Mouse (Mus musculus) neural tube, embryonic 15.5 days (tissue): ENCODE data around the gene Hs2st1. TPM values are rescaled to one million over a fixed set of nuclear protein-coding genes. Genes with fewer than 3 reads are reported as not detected.

ENCODE experiments used
- ATAC-seq: fragments of 200-750 bp; cut with Nextera tagmentation; 2 replicates; pipeline ENCODE4 v1.8.0; 2017; ENCODE audit warnings: mild to moderate bottlenecking, moderate TSS enrichment, moderate library complexity; ENCODE audit not compliant: low FRiP score
- H3K27ac ChIP-seq: fragments of 300-500 bp; sonication (generic); replicated peaks from 2 replicates; pipeline ENCODE4 v1.5.1; 2015; ENCODE audit warnings: mild to moderate bottlenecking, inconsistent platforms
- H3K27me3 ChIP-seq: fragments of 300-500 bp; sonication (generic); replicated peaks from 2 replicates; pipeline ENCODE4 v1.6.1; 2015; ENCODE audit warnings: inconsistent platforms
- H3K36me3 ChIP-seq: fragments of 300-500 bp; sonication (generic); 2 replicates; pipeline ENCODE4 v1.6.1; 2015; ENCODE audit warnings: inconsistent platforms
- H3K4me1 ChIP-seq: fragments of 300-500 bp; sonication (generic); 2 replicates; pipeline ENCODE4 v1.6.1; 2015; ENCODE audit warnings: inconsistent platforms
- H3K4me2 ChIP-seq: fragments of 300-500 bp; sonication (generic); 2 replicates; pipeline ENCODE4 v1.6.1; 2015; ENCODE audit warnings: inconsistent platforms, mild to moderate bottlenecking, moderate library complexity
- H3K4me3 ChIP-seq: fragments of 300-500 bp; sonication (generic); replicated peaks from 2 replicates; pipeline ENCODE4 v1.5.1; 2015; ENCODE audit warnings: mild to moderate bottlenecking, inconsistent platforms
- H3K9ac ChIP-seq: fragments of 300-500 bp; sonication (generic); replicated peaks from 2 replicates; pipeline ENCODE4 v1.6.1; 2015; ENCODE audit warnings: mild to moderate bottlenecking, inconsistent platforms
- H3K9me3 ChIP-seq: fragments of 300-500 bp; sonication (generic); replicated peaks from 2 replicates; pipeline ENCODE4 v1.6.1; 2016; ENCODE audit warnings: inconsistent platforms
- WGBS: fragments of 180-500 bp; shearing (Covaris S2); methylation state at CpG from one replicate; pipeline ENCODE4 v1.1.7; 2015; ENCODE audit warnings: mixed read lengths; 5-methylcytosine and 5-hydroxymethylcytosine counted together
- polyA plus RNA-seq: library from polyadenylated mRNA; unstranded; fragments of >200 nt; fragmentation: Nextera tagmentation; extraction: Ambion mirVana; gene quantifications from 2 replicates; pipeline ENCODE4 v1.2.1, GENCODE M21; 2015

Gene Hs2st1
- polyA plus RNA-seq, 1 experiment from 2014 or later, result 13.6 TPM

DNA sequence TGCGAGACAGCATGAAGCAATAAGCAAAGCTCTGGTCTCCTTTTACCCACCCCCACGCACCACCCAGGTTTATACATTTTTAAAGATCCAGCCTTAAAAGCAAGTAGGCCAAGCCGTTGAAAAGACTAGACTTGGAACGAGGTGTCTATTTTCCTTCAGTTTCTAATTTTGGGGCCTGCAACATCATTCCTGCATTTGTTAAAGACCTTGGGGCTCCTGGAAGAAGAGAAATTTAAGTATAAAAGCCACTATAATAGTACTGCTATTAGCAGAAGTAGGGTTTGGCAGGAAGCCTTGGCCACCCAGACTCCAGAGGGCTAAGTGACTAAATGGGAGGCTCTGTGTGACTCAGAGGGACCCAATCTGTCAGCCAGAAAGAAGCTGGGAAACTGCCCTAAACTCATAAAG, 144.9 kb downstream of the Hs2st1 start:
- Histone ChIP-seq H3K27ac (no peak overlapping the region), H3K9me3 (no peaks in the 10 kb centered on the region), H3K36me3 (0 out of 2 replicates have a peak, but pooled peaks cover 2% of the 10 kb centered on the region), H3K27me3 (no peaks in the 10 kb centered on the region), H3K9ac (no peak overlapping the region), H3K4me3 (no peak overlapping the region), H3K4me2 (no peak overlapping the region), H3K4me1 (peaks cover 17% of the 10 kb centered on the region)
- ATAC-seq, result 0 out of 2 replicates have a peak, but pooled peaks have one; percentile 15
- 81% methylated on average over 4 of the region's 4 CpGs for WGBS

DNA sequence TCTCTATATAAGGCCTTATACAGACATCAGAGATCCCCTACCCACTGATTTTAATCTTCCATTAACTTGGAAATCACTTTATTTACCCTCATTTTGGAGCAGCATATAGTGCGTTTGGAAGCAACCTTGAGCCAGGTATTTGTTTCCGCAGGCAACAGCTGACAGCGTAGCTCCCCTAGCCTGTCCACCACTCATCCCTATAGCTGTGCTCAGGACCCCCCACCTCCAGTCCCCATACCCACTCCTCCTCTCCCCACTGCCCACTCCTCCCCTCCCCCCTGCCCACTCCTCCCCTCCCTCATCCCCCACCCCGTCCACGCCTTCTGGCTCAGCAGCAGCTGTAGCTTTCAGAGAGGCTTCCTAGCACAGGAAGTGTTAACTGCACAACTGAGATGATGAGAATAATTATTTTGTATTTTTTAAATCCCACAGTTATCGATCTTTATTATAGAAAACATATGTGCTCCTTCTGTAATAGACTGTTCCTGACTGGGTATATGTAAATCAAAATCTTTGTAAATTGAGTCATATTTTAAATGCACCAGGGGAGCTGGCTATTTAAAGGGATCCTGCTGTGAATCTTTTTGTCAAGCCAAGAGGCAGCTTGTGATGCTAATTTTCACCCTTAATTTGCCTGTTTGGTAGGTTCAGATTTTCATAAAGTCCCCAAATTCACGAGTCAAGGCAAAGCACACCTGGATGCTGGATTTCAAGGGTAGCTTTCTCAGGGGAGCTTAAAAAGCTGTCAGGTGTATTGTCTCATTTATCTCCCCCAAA, 148.4 kb downstream of the Hs2st1 start:
- Histone ChIP-seq H3K4me1 (peaks cover 17% of the 10 kb centered on the region), H3K27ac (no peak overlapping the region), H3K36me3 (no peaks in the 10 kb centered on the region), H3K9ac (no peak overlapping the region), H3K4me3 (no peak overlapping the region), H3K9me3 (no peaks in the 10 kb centered on the region), H3K4me2 (no peak overlapping the region), H3K27me3 (no peaks in the 10 kb centered on the region)
- ATAC-seq, result 0 out of 2 replicates have a peak, but pooled peaks have one; percentile 26
- 38% methylated on average over 7 of the region's 7 CpGs for WGBS

DNA sequence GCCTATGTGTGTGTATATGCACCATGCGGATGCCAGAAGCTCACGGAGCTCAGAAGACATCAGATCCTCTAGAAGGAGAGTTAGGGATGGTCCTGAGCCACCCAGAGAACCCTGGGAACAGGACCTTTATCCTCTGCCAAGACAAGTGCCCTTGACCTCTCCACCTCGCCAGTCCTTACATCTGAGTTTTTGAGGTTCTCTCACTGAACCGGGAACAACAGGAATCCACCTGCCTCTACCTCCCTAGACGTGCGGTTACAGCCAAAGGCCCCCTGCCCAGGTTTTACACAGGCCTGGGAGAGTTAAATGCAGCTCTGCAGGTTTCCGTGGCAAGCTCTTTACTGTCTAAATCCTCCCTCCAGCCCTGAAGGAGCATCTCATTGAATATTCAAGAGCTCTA, 156.2 kb downstream of the Hs2st1 start:
- Histone ChIP-seq H3K4me3 (no peak overlapping the region), H3K4me2 (no peak overlapping the region), H3K27me3 (no peaks in the 10 kb centered on the region), H3K9me3 (no peaks in the 10 kb centered on the region), H3K36me3 (no peaks in the 10 kb centered on the region), H3K27ac (no peak overlapping the region), H3K9ac (no peak overlapping the region), H3K4me1 (peaks cover 10% of the 10 kb centered on the region)
- no peak for ATAC-seq
- WGBS, result 57% methylated on average over 7 of the region's 7 CpGs

DNA sequence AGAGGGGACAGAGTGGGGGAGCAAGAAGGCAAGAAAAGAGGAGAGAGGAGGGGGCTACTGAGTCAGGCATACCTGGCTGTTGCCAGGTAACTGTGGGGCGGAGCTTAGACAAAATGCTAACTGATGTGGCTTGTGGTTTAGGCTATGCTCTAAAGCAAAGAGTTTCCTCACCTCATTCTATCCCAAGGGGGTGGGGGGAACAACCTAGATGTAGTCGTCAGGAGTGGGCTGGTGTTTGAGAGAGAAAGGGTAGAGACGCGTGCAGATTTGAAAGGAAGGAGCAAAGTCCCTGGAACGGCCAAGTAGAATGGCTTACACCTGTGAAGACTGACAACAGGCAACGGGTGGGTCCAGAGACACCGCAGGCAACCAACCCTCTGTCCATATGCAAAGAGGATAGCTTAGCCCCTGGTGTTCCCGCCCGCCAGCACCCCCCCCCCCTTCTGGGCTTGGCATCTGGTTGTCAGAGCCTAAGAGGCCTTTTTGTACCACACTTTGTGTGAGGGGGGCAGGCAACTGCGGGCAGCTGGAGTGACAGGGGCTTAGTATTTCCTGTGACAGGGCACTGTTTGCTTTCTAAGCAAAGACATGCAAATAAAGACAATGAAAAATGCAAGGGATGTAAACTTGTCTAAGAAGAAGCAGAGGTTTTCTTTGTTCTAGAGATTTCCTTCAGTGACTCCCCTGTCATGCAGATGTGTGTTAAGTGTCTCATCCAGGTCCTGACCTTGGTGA, 157.3 kb downstream of the Hs2st1 start:
- ATAC-seq, result peak; percentile 46
- 6% methylated on average over 10 of the region's 10 CpGs for WGBS
- H3K9ac ChIP-seq, result no peak overlapping the region
- no peak overlapping the region for H3K27ac ChIP-seq
- peaks cover 10% of the 10 kb centered on the region for H3K4me1 ChIP-seq
- H3K4me2 ChIP-seq, result peak overlapping the region; percentile 36
- no peak overlapping the region for H3K4me3 ChIP-seq
- H3K27me3 ChIP-seq, result no peaks in the 10 kb centered on the region
- H3K36me3 ChIP-seq, result no peaks in the 10 kb centered on the region
- no peaks in the 10 kb centered on the region for H3K9me3 ChIP-seq

DNA sequence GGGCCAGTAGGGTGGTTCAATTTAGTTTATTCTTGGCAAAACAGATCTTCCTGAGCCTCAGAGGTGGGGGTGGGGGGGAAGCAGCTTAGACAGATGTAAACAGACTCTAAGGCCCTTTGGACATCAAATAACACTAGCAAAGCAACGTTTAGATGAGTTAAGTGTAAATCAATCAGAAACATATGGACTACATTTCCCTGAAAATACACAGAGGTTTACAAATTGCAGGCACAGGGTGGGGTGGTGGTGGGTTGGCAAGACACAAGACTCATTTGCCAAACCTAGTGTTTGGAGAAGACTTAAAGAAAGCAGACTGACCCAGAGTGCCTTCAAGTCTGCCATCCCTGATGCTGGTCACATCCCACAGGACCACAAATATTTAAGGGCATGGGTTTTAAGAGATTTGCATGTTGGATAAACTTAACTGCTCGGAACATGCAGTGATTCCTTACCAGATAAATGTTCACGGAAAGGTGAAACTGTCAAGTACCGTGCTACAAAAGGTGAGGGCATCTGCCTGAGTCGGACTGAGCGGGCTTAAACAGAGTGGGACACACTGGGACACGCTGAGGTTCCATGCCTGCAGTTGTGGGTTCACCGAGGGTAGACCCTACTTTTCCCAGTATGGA, 158.2 kb downstream of the Hs2st1 start:
- H3K27ac ChIP-seq, result no peak overlapping the region
- no peak for ATAC-seq
- H3K4me3 ChIP-seq, result no peak overlapping the region
- 27% methylated on average over 8 of the region's 8 CpGs for WGBS
- H3K9ac ChIP-seq, result no peak overlapping the region
- H3K36me3 ChIP-seq, result no peaks in the 10 kb centered on the region
- H3K27me3 ChIP-seq, result no peaks in the 10 kb centered on the region
- H3K9me3 ChIP-seq, result no peaks in the 10 kb centered on the region
- H3K4me2 ChIP-seq, result no peak overlapping the region
- peaks cover 10% of the 10 kb centered on the region for H3K4me1 ChIP-seq

DNA sequence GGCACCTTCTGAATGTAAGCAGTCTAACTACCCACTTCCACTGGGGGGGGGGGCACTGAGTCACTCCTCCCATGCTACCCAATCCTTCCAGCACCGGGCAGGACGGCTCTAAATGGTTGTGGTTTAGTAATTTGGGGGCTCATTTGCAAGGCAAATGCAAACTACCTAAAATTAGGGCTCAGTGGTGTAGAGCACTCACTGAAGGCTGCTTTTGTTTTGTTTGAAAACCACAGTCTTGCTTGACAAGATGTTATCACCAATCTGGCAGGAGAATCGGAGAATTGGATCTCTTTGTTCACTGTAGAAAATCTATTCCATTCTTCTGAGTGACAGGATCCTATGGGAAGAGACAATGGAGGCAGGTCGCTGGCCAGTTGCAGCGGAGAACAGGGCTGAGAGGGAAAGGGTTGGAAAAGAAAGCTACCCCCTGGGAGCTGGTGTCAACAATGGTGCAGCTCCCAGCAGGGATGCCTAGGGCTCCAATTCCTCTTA, 158.9 kb downstream of the Hs2st1 start:
- H3K9me3 ChIP-seq, result no peaks in the 10 kb centered on the region
- H3K36me3 ChIP-seq, result no peaks in the 10 kb centered on the region
- no peak overlapping the region for H3K9ac ChIP-seq
- no peak for ATAC-seq
- no peak overlapping the region for H3K27ac ChIP-seq
- H3K4me2 ChIP-seq, result no peak overlapping the region
- no peaks in the 10 kb centered on the region for H3K27me3 ChIP-seq
- peaks cover 10% of the 10 kb centered on the region for H3K4me1 ChIP-seq
- no peak overlapping the region for H3K4me3 ChIP-seq
- WGBS, result 14% methylated on average over 5 of the region's 5 CpGs

DNA sequence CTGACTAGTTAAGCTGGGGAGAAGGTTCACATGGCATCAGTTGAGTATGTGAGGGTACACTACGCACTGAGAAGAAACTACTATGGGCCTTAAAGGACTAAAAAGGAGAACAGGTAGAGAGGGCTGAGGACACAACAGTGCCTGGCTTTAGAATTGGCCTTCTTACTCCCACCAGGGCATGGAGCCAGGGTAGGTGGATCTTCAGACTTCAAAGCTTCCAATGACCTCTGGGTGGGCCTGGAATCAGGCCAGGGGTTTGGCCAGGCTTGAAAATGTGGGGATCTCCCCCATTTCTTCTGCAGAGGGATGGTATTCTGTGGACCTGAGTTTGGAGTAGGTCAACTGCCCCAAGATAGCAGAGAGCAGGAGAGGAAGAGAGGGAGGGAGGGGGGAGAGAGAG, 161.0 kb downstream of the Hs2st1 start:
- H3K9me3 ChIP-seq, result no peaks in the 10 kb centered on the region
- H3K36me3 ChIP-seq, result no peaks in the 10 kb centered on the region
- H3K4me3 ChIP-seq, result no peak overlapping the region
- H3K27ac ChIP-seq, result no peak overlapping the region
- WGBS, result 100% methylated on average over 1 of the region's 1 CpGs
- H3K4me2 ChIP-seq, result no peak overlapping the region
- H3K4me1 ChIP-seq, result peaks cover 13% of the 10 kb centered on the region
- no peak overlapping the region for H3K9ac ChIP-seq
- H3K27me3 ChIP-seq, result no peaks in the 10 kb centered on the region
- no peak for ATAC-seq

DNA sequence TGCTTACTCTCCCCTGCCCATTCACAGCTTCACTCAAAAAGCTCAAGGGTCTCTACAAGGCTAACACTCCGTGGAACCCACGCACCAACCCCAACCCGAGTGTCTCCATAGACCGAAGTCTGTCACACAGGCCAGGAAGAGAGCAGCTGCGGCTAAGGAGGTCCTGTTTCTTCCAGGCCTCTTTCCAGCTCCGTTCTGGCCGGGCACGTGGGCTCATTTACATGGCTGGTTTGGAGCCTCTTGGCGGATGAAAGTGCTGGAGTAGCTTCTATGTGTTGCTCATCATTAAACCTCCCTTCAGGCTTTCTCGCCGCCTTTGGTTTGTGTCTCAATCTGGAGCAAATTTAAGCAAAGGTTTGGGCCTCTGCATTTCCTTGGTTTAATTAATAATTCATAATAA, 164.7 kb downstream of the Hs2st1 start:
- no peak for ATAC-seq
- WGBS, result 72% methylated on average over 11 of the region's 11 CpGs
- Histone ChIP-seq H3K27me3 (no peaks in the 10 kb centered on the region), H3K9ac (no peak overlapping the region), H3K27ac (no peak overlapping the region), H3K4me2 (no peak overlapping the region), H3K36me3 (no peaks in the 10 kb centered on the region), H3K9me3 (no peaks in the 10 kb centered on the region), H3K4me3 (no peak overlapping the region), H3K4me1 (0 out of 2 replicates have a peak, but pooled peaks cover 3% of the 10 kb centered on the region)

DNA sequence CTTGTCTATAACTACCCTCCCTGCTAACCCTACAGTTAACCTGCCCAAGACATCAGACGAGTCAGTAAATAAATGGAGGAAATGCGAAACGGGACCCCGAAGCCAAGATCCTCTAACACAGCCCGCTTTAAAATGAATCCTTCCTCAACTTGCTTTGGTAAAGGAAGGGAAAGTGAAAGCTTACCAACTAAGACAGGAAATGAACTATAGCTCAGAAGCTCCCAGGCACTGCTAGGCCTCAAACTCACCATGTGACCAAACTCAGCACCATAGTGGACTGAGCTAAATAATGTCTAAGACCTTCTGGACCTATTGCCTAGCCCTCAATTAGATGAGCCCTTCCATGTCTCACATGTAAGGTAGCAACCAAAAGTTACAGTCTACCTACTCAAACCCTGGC, 168.7 kb downstream of the Hs2st1 start:
- Histone ChIP-seq H3K9ac (no peak overlapping the region), H3K4me2 (no peak overlapping the region), H3K4me1 (peaks cover 12% of the 10 kb centered on the region), H3K36me3 (no peaks in the 10 kb centered on the region), H3K4me3 (no peak overlapping the region), H3K9me3 (no peaks in the 10 kb centered on the region), H3K27me3 (no peaks in the 10 kb centered on the region; the same call in 1 of the 2 replicates), H3K27ac (no peak overlapping the region)
- no peak for ATAC-seq
- 90% methylated on average over 5 of the region's 5 CpGs for WGBS

DNA sequence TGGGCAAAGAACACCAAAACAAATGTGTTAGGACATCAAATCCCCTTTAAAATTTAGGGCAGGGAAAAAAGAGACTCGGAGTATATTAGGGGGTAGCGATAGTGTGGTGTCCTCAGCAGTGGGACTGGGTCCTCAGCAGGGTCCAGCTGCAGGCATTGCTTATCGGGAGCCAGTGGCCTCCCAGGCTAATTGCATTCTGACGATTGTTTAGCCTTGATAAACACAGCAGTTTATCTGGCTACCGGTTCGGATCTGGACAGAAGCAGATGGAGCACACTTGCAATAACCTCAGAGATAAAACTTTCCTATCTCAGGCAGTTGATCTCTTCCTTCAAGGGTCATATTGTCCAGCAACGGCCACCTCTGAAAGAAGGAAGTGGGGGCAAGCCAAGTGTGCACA, 169.1 kb downstream of the Hs2st1 start:
- Histone ChIP-seq H3K9me3 (no peaks in the 10 kb centered on the region), H3K36me3 (no peaks in the 10 kb centered on the region), H3K4me1 (peaks cover 12% of the 10 kb centered on the region), H3K9ac (no peak overlapping the region), H3K4me3 (no peak overlapping the region), H3K4me2 (no peak overlapping the region), H3K27ac (no peak overlapping the region), H3K27me3 (no peaks in the 10 kb centered on the region; the same call in 1 of the 2 replicates)
- 76% methylated on average over 7 of the region's 7 CpGs for WGBS
- no peak for ATAC-seq

DNA sequence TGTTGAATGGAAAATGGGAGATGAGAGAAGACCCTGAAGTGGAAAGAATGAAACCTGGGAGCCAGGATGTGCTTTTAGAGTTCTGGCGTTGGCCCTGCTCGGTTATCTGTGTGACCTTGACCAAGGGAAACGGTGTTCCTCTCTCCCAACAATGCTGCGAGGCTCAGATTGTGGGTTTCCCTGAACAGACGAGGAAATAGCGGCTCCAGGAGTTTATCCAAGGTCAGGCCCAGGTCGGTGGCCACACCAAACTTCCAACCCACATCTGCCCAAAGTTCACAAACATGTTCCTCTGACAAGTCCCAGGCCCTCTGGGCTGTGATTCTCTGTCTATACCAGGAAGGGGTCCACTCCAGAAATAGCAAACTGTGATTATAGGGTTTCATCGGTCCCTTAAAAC, 169.6 kb downstream of the Hs2st1 start:
- Histone ChIP-seq H3K27me3 (no peaks in the 10 kb centered on the region; the same call in 1 of the 2 replicates), H3K4me1 (peaks cover 11% of the 10 kb centered on the region), H3K4me2 (no peak overlapping the region), H3K36me3 (no peaks in the 10 kb centered on the region), H3K4me3 (no peak overlapping the region), H3K9me3 (no peaks in the 10 kb centered on the region), H3K9ac (no peak overlapping the region), H3K27ac (no peak overlapping the region)
- no peak for ATAC-seq
- WGBS, result 79% methylated on average over 8 of the region's 8 CpGs
